Mouse (Mus musculus) inflammation-experienced regulatory T-cells, adult 16 weeks (primary cell): Measurements from ENCODE around the gene Mgst3. TPM values are rescaled to one million over a fixed set of nuclear protein-coding genes. Genes with fewer than 3 reads are reported as not detected.

Experiments used
- polyA plus RNA-seq: library from polyadenylated mRNA; unstranded; fragments of 100-300 nt; shearing (Covaris generic); gene quantifications from one replicate; pipeline ENCODE4 v1.2.1, GENCODE M21; 2017

Mgst3 gene
- 3.6 TPM for polyA plus RNA-seq

DNA sequence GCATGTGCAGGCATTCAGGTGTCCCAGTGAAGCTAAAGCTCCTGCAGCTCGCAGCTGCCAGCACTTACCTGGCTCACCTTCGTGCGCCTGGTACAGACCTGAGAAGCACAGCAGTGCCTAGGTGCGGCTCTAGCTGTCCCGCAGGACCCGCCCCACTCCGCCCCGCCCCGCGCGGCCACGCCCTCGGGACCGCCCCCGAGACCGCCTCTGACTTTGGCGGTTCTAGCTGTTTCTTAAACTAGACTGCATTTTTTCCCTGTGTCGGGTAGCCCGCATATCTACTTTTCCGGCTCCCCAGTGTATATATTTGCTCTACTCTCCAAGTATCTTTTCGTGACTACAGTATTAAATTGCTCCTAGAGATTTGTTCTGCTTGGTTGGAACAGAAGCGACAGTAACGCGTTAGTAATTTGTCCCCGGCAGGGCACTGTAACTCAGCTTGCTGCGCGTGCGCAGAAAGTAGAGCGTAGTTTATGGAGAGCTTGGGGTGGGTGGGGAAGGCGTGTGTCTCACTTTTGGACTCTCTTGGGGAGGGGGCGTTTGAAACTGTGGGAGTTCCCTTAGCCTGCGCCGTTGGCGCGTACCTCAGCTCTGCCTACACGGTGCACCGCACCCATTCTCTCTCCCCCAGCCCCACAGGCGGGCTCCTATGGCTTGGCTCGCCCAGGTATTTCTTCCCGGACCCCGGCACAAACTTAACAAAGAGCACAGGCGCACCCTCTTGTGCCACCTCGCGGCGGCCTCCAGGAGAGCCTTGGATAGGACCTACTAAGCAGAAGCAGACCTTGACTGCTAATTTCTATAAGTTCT, at the start of gene Mgst3:
Gene Mgst3, minus strand, starts transcription at position 159 of the 810 bp plus-strand sequence.

GRCm38 (mm10) chr1:167349815-167350596, 43.6 kb downstream of the Mgst3 start, which contains the start of gene Aldh9a1:
Gene Aldh9a1, plus strand, starts transcription at chr1:167349991.

Other genes starting within 250 kb of the Mgst3 start
- 38.4 TPM for gene Uck2, start 108.5 kb downstream of the Mgst3 start, polyA plus RNA-seq
- gene Tmco1, start 85.5 kb downstream of the Mgst3 start, polyA plus RNA-seq: 101 TPM
- gene Aldh9a1, start 43.9 kb downstream of the Mgst3 start, polyA plus RNA-seq: 73.0 TPM
- gene Lrrc52, start 72.9 kb upstream of the Mgst3 start, polyA plus RNA-seq: not detected
- gene Rxrg, start 204.5 kb upstream of the Mgst3 start, polyA plus RNA-seq: not detected